Mouse (Mus musculus) olfactory bulb, adult 2 months (tissue): ENCODE data around the gene Ak5. TPM values are rescaled to one million over a fixed set of nuclear protein-coding genes. Genes with fewer than 3 reads are reported as not detected.
A peak's percentile ranks its signal among the peaks of the same experiment; 100 is the strongest.

Experiments used
- H3K27ac ChIP-seq: fragments of 200-500 bp; 2 replicates; pipeline ENCODE4 v1.5.1; 2012; ENCODE audit warnings: low read depth, low read length; ENCODE audit not compliant: insufficient read depth
- H3K4me1 ChIP-seq: fragments of 200-500 bp; 2 replicates; pipeline ENCODE4 v1.6.1; 2012; ENCODE audit warnings: low read length; ENCODE audit not compliant: control insufficient read depth, insufficient read depth
- H3K4me3 ChIP-seq: fragments of 200-500 bp; 2 replicates; pipeline ENCODE4 v1.5.1; 2012; ENCODE audit warnings: mild to moderate bottlenecking, low read depth, low read length, moderate library complexity; ENCODE audit not compliant: insufficient read depth
- CTCF ChIP-seq: fragments of 200-500 bp; IDR thresholded peaks from 2 replicates; pipeline ENCODE4 v1.5.1; 2012; ENCODE audit warnings: low read depth, mild to moderate bottlenecking, low read length, moderate library complexity; ENCODE audit not compliant: insufficient read depth
- POLR2A ChIP-seq: fragments of 200-500 bp; IDR thresholded peaks from 2 replicates; pipeline ENCODE4 v1.6.1; 2012; ENCODE audit warnings: mild to moderate bottlenecking, low read depth, low read length, moderate library complexity; ENCODE audit not compliant: insufficient read depth
- WGBS: fragments of 180-500 bp; shearing (Covaris S2); methylation state at CpG from one replicate; pipeline ENCODE4 v1.1.7; 2018; 5-methylcytosine and 5-hydroxymethylcytosine counted together
- polyA plus RNA-seq: library from polyadenylated mRNA; stranded (reverse); fragments of >200 nt; gene quantifications from 2 replicates; pipeline ENCODE4 v1.2.4, GENCODE M21; 2012; ENCODE audit warnings: low replicate concordance; ENCODE audit not compliant: missing spikeins, insufficient read depth, insufficient read length

Gene Ak5
- polyA plus RNA-seq, 1 experiment, result not detected

- H3K4me1 ChIP-seq, result peaks cover 21% of the 10 kb centered on the region
- H3K27ac ChIP-seq, result no peak overlapping the region
- no peak for TF ChIP-seq CTCF
- no peak for TF ChIP-seq POLR2A
- H3K4me3 ChIP-seq, result no peak overlapping the region
- WGBS, result 93% methylated on average over 8 of the region's 8 CpGs
Measured at GRCm38 (mm10) chr3:152482182-152482581, 186.0 kb downstream of the Ak5 start.

GRCm38 (mm10) chr3:152480336-152480735 lies 187.8 kb downstream of the Ak5 start:
- Histone ChIP-seq H3K27ac (no peak overlapping the region), H3K4me1 (peaks cover 21% of the 10 kb centered on the region), H3K4me3 (no peak overlapping the region)
- 97% methylated on average over 6 of the region's 6 CpGs for WGBS
- TF ChIP-seq POLR2A (no peak), CTCF (no peak)

GRCm38 (mm10) chr3:152478599-152479435 lies 189.3 kb downstream of the Ak5 start:
- Histone ChIP-seq H3K4me1 (peaks cover 14% of the 10 kb centered on the region), H3K27ac (peak overlapping the region; percentile 2; the same call in 1 of the 2 replicates), H3K4me3 (peak overlapping the region; percentile 25)
- 19% methylated on average over 16 of the region's 16 CpGs for whole genome bisulfite sequencing
- TF ChIP-seq POLR2A, result no peak
- TF ChIP-seq CTCF, result no peak

- Histone ChIP-seq H3K27ac (peak overlapping the region; percentile 2), H3K4me1 (peaks cover 11% of the 10 kb centered on the region), H3K4me3 (peak overlapping the region; percentile 25)
- 20% methylated on average over 23 of the region's 23 CpGs for WGBS
- TF ChIP-seq POLR2A (no peak), CTCF (peak; percentile 53; the same call in 1 of the 2 replicates)
Measured at GRCm38 (mm10) chr3:152477796-152478527, 190.2 kb downstream of the Ak5 start.

GRCm38 (mm10) chr3:152475894-152476293 lies 192.3 kb downstream of the Ak5 start:
- peaks cover 11% of the 10 kb centered on the region for H3K4me1 ChIP-seq
- no peak overlapping the region for H3K27ac ChIP-seq
- H3K4me3 ChIP-seq, result no peak overlapping the region
- no peak for TF ChIP-seq POLR2A
- TF ChIP-seq CTCF, result no peak
- WGBS, result 95% methylated on average over 3 of the region's 3 CpGs

- WGBS, result 93% methylated on average over 1 of the region's 1 CpGs
- TF ChIP-seq POLR2A (no peak), CTCF (no peak)
Measured at GRCm38 (mm10) chr3:152475278-152475669, 192.9 kb downstream of the Ak5 start.

GRCm38 (mm10) chr3:152474582-152475277 lies 193.4 kb downstream of the Ak5 start:
- H3K4me3 ChIP-seq, result no peak overlapping the region
- 60% methylated on average over 15 of the region's 15 CpGs for WGBS
- TF ChIP-seq POLR2A (no peak), CTCF (peak; percentile 54)
- H3K4me1 ChIP-seq, result peaks cover 11% of the 10 kb centered on the region
- no peak overlapping the region for H3K27ac ChIP-seq

More at GRCm38 (mm10) chr3:152475278-152475669, 192.9 kb downstream of the Ak5 start:
- H3K4me3 ChIP-seq, result no peak overlapping the region
- H3K4me1 ChIP-seq, result peaks cover 11% of the 10 kb centered on the region
- H3K27ac ChIP-seq, result no peak overlapping the region

GRCm38 (mm10) chr3:152472676-152473075 lies 195.5 kb downstream of the Ak5 start:
- TF ChIP-seq CTCF (no peak), POLR2A (no peak)
- Histone ChIP-seq H3K27ac (no peak overlapping the region), H3K4me1 (peaks cover 4% of the 10 kb centered on the region), H3K4me3 (no peak overlapping the region)
- 92% methylated on average over 16 of the region's 16 CpGs for WGBS
